Mouse (Mus musculus) spleen, adult 2 months (tissue): ENCODE measurements around the gene Myo6.

Experiments used
- CTCF ChIP-seq: fragments of 200-500 bp; IDR thresholded peaks from 2 replicates; pipeline ENCODE4 v1.5.1; 2011; ENCODE audit warnings: mild to moderate bottlenecking, inconsistent platforms; ENCODE audit not compliant: insufficient read depth, insufficient read length, insufficient replicate concordance; ENCODE audit errors: extremely low read depth
- POLR2A ChIP-seq: fragments of 200-500 bp; IDR thresholded peaks from 2 replicates; pipeline ENCODE4 v1.6.1; 2011; ENCODE audit warnings: low read depth, low read length, inconsistent platforms

GRCm38 (mm10) chr9:80284539-80285174 lies 119.8 kb downstream of the Myo6 start:
- TF ChIP-seq CTCF (no peak), POLR2A (no peak)
